Mouse (Mus musculus): ENCODE measurements around the gene Olfr890. TPM values are rescaled to one million over a fixed set of nuclear protein-coding genes. Genes with fewer than 3 reads are reported as not detected.
"Not testable (repeated sequence)": the region's sequence is repeated elsewhere in the genome, so short reads cannot be mapped to it uniquely, and the experiment has no call there.

The Olfr890 gene
- not detected for total RNA-seq (2021)
- long read RNA-seq, experiment 1, result 0 reads
- long read RNA-seq, experiment 2, result 0 reads

DNA sequence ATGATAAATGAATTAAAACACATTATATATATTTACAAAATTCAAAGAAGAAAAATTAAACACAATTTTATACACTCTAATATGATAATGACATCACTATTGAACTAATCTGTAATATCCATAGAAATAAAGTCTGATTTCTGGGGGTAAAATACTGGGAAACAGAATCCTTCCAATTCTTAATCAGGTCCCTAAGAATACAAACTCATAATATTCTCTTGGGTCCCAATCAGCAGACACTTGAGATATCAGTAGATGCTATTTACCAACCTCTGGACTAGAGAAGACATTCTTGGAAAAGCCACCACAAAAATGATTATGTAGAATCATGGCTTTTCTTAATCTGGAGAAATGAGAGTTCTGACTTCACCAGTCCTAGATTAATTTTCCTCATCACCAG is at the start of gene Olfr890:
TSS of gene Olfr890 (plus strand) at position 301 of the 400 bp plus-strand sequence.
- DNase-seq, result no peak

- DNase-seq, result no peak
These were observed 34.5 kb upstream of the Olfr890 start, which contains the start of gene Olfr888 for GRCm38 (mm10) chr9:38107828-38108227. TSS of gene Olfr888 (plus strand) at chr9:38108128.

- DNase-seq, result no peak
These were observed 27.4 kb upstream of the Olfr890 start, which contains the start of gene Olfr889 for GRCm38 (mm10) chr9:38114898-38115297. TSS of gene Olfr889 (plus strand) at chr9:38115198.

GRCm38 (mm10) chr9:38168341-38168740 is 26.0 kb downstream of the Olfr890 start:
- DNase-seq, result not testable (repeated sequence)

- no peak for DNase-seq
These were observed 38.4 kb downstream of the Olfr890 start, which contains the start of gene Olfr891 for GRCm38 (mm10) chr9:38180721-38181120. TSS of gene Olfr891 (minus strand) at chr9:38180821.

Other genes with a start within 250 kb of the Olfr890 start
- gene Olfr145, start 245.8 kb upstream of the Olfr890 start, total RNA-seq (2021), result not detected
- not detected for gene Olfr878, start 224.7 kb upstream of the Olfr890 start, total RNA-seq (2021)
- gene Olfr881, start 150.7 kb upstream of the Olfr890 start, total RNA-seq (2021), result not detected
- gene Olfr883, start 116.7 kb upstream of the Olfr890 start, total RNA-seq (2021), result not detected
- gene Olfr884, start 96.0 kb upstream of the Olfr890 start, total RNA-seq (2021), result not detected
- gene Olfr885, start 81.2 kb upstream of the Olfr890 start, total RNA-seq (2021), result not detected
- gene Olfr887, start 58.4 kb upstream of the Olfr890 start, total RNA-seq (2021), result not detected
- gene Olfr888, start 34.4 kb upstream of the Olfr890 start, total RNA-seq (2021), result not detected
- gene Olfr889, start 27.3 kb upstream of the Olfr890 start, total RNA-seq (2021), result not detected
- not detected for gene Olfr891, start 38.3 kb downstream of the Olfr890 start, total RNA-seq (2021)
- gene Olfr893, start 65.8 kb downstream of the Olfr890 start, total RNA-seq (2021), result not detected
- not detected for gene Olfr894, start 75.5 kb downstream of the Olfr890 start, total RNA-seq (2021)
- gene Olfr143, start 110.3 kb downstream of the Olfr890 start, total RNA-seq (2021), result not detected
- gene Olfr895, start 125.3 kb downstream of the Olfr890 start, total RNA-seq (2021), result not detected
- gene Olfr896-ps1, start 148.6 kb downstream of the Olfr890 start, total RNA-seq (2021), result not detected
- gene Olfr25, start 186.5 kb downstream of the Olfr890 start, total RNA-seq (2021), result not detected
- not detected for gene Olfr898, start 205.9 kb downstream of the Olfr890 start, total RNA-seq (2021)
- not detected for gene Olfr250, start 224.4 kb downstream of the Olfr890 start, total RNA-seq (2021)
- gene Olfr251, start 234.6 kb downstream of the Olfr890 start, total RNA-seq (2021), result not detected